Mouse (Mus musculus): ENCODE data around the gene Dclk1. TPM values are rescaled to one million over a fixed set of nuclear protein-coding genes. Genes with fewer than 3 reads are reported as not detected.

Gene Dclk1
- polyA plus RNA-seq, 1 experiment = 1.1 TPM

DNA sequence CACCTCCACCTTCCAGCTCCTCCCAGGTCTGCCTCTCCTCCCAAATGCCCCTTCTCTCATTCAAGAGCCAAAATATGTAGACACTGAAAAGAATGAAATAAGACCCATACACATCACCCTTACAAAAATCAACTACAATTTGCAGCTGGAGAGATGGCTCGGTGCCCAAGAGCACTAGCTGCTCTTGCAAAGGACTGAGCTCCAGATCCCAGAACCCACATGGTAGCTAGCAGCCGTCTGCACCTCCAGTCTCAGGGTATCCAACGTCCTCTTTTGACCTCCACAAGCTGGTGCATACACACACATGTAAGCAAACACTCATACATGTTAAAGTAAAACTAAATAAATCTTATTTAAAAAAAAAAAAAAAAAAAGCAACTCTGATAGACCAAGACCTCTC is 150.4 kb downstream of the Dclk1 start:
- WGBS = 71% methylated on average over 3 of the region's 3 CpGs

DNA sequence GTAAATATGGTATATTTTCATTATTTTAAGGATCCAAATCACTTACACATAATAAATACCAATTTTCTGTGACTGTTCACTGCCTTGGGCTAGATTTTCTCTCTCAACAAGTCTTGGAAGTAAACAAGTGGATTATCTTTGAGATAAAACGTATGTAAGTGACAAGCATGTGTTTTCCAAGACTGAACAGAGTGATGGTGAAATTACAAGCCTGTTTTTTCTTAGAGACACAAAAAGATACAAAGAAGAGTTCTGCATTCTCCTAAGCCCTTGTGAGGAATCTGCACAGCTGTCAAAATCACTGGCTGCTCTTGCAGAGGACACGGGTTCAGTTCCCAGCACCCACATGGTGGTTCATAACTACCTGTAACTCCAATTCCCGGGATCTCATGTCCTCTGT is 151.4 kb downstream of the Dclk1 start:
- 83% methylated on average over 3 of the region's 3 CpGs for WGBS
- TF ChIP-seq CTCF (conservative IDR thresholded peaks at IDR 0.05; ENCODE audit: insufficient read depth, insufficient read length, low read depth, low read length) = no peak

More for the DNA sequence above, 150.4 kb downstream of the Dclk1 start:
- Histone ChIP-seq H3K4me3 (ENCODE audit: insufficient read depth, low read depth, low read length) (no peak overlapping the region), H3K4me1 (ENCODE audit: control insufficient read depth, insufficient read depth, low read length) (no peaks in the 10 kb centered on the region), H3K36me3 (ENCODE audit: control insufficient read depth, insufficient read depth, low read length) (no peaks in the 10 kb centered on the region), H3K27ac (ENCODE audit: insufficient read depth, low read depth, low read length) (no peak overlapping the region), H3K27me3 (replicated peaks; ENCODE audit: control insufficient read depth, insufficient read depth, low read length) (no peaks in the 10 kb centered on the region)
- DNase-seq = no peak
- no peak for TF ChIP-seq CTCF (conservative IDR thresholded peaks at IDR 0.05; ENCODE audit: insufficient read depth, insufficient read length, low read depth, low read length)
- TF ChIP-seq POLR2A (IDR thresholded peaks at IDR 0.05; ENCODE audit: low read depth, low read length) = no peak

DNA sequence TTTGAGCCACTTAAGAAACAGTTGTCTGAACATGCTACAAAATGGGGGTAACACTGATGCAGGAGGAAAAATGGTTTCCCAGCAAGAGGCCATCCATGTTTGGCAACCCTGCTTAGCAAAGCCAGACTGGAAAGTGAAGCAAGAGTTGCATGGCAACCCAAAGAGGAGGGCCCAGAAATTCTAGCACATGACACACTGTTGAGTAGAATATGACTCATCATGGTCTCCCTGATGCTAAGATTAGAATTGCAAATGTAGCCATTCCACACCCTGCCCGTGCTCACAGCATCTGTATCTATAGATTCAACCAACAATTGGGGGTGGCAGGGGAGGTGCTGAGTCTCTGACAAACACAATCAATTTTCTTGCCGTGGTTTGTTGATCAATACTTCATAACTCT is 154.6 kb downstream of the Dclk1 start:
- TF ChIP-seq CTCF (conservative IDR thresholded peaks at IDR 0.05; ENCODE audit: insufficient read depth, insufficient read length, low read depth, low read length) = no peak
- no peak for TF ChIP-seq POLR2A (IDR thresholded peaks at IDR 0.05; ENCODE audit: low read depth, low read length)
- H3K4me3 ChIP-seq (ENCODE audit: insufficient read depth, low read depth, low read length) = no peak overlapping the region
- DNase-seq = no peak
- H3K4me1 ChIP-seq (ENCODE audit: control insufficient read depth, insufficient read depth, low read length) = no peaks in the 10 kb centered on the region
- no peaks in the 10 kb centered on the region; the same call in 1 of the 2 replicates for H3K27me3 ChIP-seq (replicated peaks; ENCODE audit: control insufficient read depth, insufficient read depth, low read length)
- no peak overlapping the region for H3K27ac ChIP-seq (ENCODE audit: insufficient read depth, low read depth, low read length)
- WGBS = 82% methylated on average over 2 of the region's 2 CpGs
- no peaks in the 10 kb centered on the region for H3K36me3 ChIP-seq (ENCODE audit: control insufficient read depth, insufficient read depth, low read length)

More for the DNA sequence above, 151.4 kb downstream of the Dclk1 start:
- no peak overlapping the region for H3K27ac ChIP-seq (ENCODE audit: insufficient read depth, low read depth, low read length)
- no peak overlapping the region for H3K4me3 ChIP-seq (ENCODE audit: insufficient read depth, low read depth, low read length)
- H3K27me3 ChIP-seq (replicated peaks; ENCODE audit: control insufficient read depth, insufficient read depth, low read length) = no peaks in the 10 kb centered on the region; the same call in 1 of the 2 replicates
- H3K36me3 ChIP-seq (ENCODE audit: control insufficient read depth, insufficient read depth, low read length) = no peaks in the 10 kb centered on the region
- H3K4me1 ChIP-seq (ENCODE audit: control insufficient read depth, insufficient read depth, low read length) = no peaks in the 10 kb centered on the region
- no peak for DNase-seq

DNA sequence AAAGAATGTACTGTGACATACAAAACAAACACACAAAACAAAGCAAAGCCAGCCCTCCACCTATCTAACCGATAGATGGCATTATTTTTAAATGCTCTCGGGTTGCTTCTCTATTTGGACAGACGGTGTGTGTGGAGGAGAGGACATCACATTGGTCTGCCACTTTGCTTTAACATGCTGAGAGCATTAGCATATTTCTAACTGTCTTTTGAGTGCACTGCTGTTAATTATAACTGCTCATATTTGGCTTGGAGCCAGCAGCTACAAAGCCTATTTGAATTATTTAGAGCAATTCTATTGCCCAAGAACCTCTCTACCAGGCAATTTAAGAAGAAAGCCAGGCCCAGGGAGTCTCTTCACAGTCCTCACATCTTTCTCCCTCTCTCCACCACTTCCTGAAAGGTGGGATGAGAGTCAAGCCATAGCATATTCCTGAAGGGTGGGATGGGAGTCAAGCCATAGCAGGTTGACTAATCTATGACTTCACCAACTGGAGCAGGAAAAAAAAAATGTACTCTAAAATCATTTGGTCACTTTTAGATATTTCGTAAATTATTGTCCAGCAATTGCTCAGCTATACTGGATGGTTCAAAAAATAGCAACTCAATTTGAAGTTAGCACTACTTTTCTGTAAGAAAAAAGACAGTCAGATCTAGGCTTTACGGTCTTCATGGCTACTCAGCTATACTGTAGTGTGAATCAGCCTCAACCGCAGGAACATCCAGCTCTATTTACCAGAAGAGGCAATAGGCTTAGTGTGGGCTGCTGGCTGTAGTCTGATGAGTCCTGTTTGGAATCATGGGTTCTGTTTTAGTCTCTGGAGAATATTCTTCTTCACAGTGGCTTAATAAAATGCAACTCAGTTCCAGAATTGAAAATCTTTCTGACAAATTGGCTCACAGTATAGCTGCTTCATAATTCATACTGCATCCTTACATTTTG is 155.9 kb downstream of the Dclk1 start:
- 82% methylated on average over 6 of the region's 6 CpGs for WGBS
- DNase-seq = no peak
- Histone ChIP-seq H3K27ac (ENCODE audit: insufficient read depth, low read depth, low read length) (no peak overlapping the region), H3K36me3 (ENCODE audit: control insufficient read depth, insufficient read depth, low read length) (no peaks in the 10 kb centered on the region), H3K4me3 (ENCODE audit: insufficient read depth, low read depth, low read length) (no peak overlapping the region), H3K4me1 (ENCODE audit: control insufficient read depth, insufficient read depth, low read length) (no peaks in the 10 kb centered on the region), H3K27me3 (replicated peaks; ENCODE audit: control insufficient read depth, insufficient read depth, low read length) (no peaks in the 10 kb centered on the region; the same call in 1 of the 2 replicates)
- TF ChIP-seq POLR2A (IDR thresholded peaks at IDR 0.05; ENCODE audit: low read depth, low read length) (no peak), CTCF (conservative IDR thresholded peaks at IDR 0.05; ENCODE audit: insufficient read depth, insufficient read length, low read depth, low read length) (no peak)

DNA sequence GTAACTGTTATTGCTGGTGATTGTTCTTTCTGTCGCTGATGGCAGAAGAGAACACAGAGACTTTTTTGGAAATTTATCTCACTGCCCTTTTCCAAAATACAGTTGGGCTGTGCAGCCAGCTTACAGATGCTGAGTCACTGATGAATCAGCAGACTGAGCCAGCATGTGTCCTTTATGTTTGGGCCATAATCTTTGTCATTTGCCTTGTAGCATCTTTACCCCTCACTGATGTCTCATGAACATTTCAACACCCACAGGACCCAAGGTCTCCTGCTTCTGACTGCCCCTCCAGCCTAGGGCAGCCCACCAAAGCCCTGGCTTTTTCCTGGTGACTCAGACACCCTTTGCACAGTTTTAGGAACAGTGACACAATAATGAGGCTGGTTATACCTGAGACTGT is 159.1 kb downstream of the Dclk1 start:
- Histone ChIP-seq H3K36me3 (ENCODE audit: control insufficient read depth, insufficient read depth, low read length) (no peaks in the 10 kb centered on the region), H3K4me1 (ENCODE audit: control insufficient read depth, insufficient read depth, low read length) (no peaks in the 10 kb centered on the region), H3K4me3 (ENCODE audit: insufficient read depth, low read depth, low read length) (no peak overlapping the region), H3K27ac (ENCODE audit: insufficient read depth, low read depth, low read length) (no peak overlapping the region), H3K27me3 (replicated peaks; ENCODE audit: control insufficient read depth, insufficient read depth, low read length) (no peaks in the 10 kb centered on the region; the same call in 1 of the 2 replicates)
- no peak for DNase-seq
- WGBS = 71% methylated on average over 1 of the region's 1 CpGs
- no peak for TF ChIP-seq POLR2A (IDR thresholded peaks at IDR 0.05; ENCODE audit: low read depth, low read length)
- TF ChIP-seq CTCF (conservative IDR thresholded peaks at IDR 0.05; ENCODE audit: insufficient read depth, insufficient read length, low read depth, low read length) = no peak

DNA sequence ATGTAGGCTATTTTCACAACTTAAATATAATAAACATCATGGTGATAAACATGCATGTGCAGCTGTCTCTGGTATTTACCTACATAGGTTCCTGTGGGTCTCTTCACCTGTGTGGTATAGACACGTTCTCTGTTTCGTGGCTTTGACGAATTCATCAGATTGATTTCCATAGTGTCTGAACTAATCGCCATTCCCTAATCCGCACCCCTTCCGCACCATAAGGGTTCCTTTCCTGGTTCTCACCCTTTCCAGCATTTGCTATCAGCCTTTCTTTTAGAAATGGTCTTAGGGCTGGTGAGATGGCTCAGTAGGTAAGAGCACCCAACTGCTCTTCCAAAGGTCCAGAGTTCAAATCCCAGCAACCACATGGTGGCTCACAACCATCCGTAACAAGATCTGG is 162.6 kb downstream of the Dclk1 start:
- TF ChIP-seq CTCF (conservative IDR thresholded peaks at IDR 0.05; ENCODE audit: insufficient read depth, insufficient read length, low read depth, low read length) (no peak), POLR2A (IDR thresholded peaks at IDR 0.05; ENCODE audit: low read depth, low read length) (no peak)
- no peak overlapping the region for H3K4me3 ChIP-seq (ENCODE audit: insufficient read depth, low read depth, low read length)
- H3K4me1 ChIP-seq (ENCODE audit: control insufficient read depth, insufficient read depth, low read length) = no peaks in the 10 kb centered on the region
- no peak for DNase-seq
- no peaks in the 10 kb centered on the region for H3K36me3 ChIP-seq (ENCODE audit: control insufficient read depth, insufficient read depth, low read length)
- WGBS = 94% methylated on average over 7 of the region's 7 CpGs
- H3K27ac ChIP-seq (ENCODE audit: insufficient read depth, low read depth, low read length) = no peak overlapping the region
- H3K27me3 ChIP-seq (replicated peaks; ENCODE audit: control insufficient read depth, insufficient read depth, low read length) = no peaks in the 10 kb centered on the region

DNA sequence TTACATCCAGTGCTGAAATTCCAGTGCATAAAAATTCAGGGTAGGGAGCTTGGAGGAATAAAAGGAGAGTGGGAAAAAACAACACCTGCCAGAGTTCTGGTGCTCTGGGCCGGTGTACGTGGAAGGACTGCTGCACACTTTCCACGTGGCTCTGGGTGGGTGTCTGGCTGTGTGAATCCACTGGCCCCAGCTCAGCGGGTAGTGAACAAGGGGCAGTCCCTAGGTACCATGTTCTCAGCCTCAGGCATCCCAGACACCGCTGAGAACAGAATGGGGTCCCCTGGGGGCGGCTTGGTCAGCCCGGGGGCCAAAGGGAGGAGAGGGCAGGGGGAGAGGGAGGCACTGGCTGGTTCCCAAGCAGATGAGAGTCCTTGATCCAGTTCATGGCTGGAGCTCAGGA is 164.5 kb downstream of the Dclk1 start:
- Histone ChIP-seq H3K36me3 (ENCODE audit: control insufficient read depth, insufficient read depth, low read length) (no peaks in the 10 kb centered on the region), H3K27me3 (replicated peaks; ENCODE audit: control insufficient read depth, insufficient read depth, low read length) (no peaks in the 10 kb centered on the region), H3K4me3 (ENCODE audit: insufficient read depth, low read depth, low read length) (no peak overlapping the region), H3K27ac (ENCODE audit: insufficient read depth, low read depth, low read length) (no peak overlapping the region), H3K4me1 (ENCODE audit: control insufficient read depth, insufficient read depth, low read length) (no peaks in the 10 kb centered on the region)
- DNase-seq = no peak
- TF ChIP-seq CTCF (conservative IDR thresholded peaks at IDR 0.05; ENCODE audit: insufficient read depth, insufficient read length, low read depth, low read length) (no peak), POLR2A (IDR thresholded peaks at IDR 0.05; ENCODE audit: low read depth, low read length) (no peak)
- 79% methylated on average over 7 of the region's 7 CpGs for WGBS

All from kidney, adult 2 months (tissue).